Comparison of ENCODE assay signal across 12 mouse cellular contexts in the genomic region with DNA sequence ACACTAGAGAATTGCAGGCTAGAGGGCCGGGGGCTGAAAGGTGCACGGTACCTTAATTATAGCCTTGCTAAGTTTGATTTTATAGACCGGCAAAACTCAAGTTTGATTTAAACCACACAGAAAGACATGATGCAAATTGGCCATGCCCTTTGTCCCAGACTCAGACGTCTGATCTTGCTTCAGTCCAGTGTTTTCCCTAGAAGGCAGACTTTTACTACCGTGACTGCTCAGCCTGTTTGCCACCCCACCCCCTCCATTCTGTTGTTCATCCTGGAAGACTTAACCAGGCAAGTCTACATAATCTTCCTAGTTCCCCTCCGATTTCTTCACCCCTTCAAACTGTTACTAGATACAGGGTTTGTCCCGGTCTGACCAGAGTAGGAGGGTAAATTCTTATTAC. TPM values are rescaled to one million over a fixed set of nuclear protein-coding genes. Genes with fewer than 3 reads are reported as not detected.
DNase-seq lines count a peak whose midpoint lies in the region; ATAC-seq lines count a peak whose summit lies in the region.
"Had no signal": no experiment of that assay in that cellular context is flagged by ENCODE, and none has a peak within 500 bp of the region (broad histone marks: within the 10 kb centered on the region; RNA-seq: fewer than 3 reads in every experiment).

No protein-coding gene starts in this region.

- no peak overlapping the region for H3K27ac ChIP-seq in heart, embryonic 11.5 days (ENCODE audit: low read depth, low read length)
- no peak overlapping the region for H3K27ac ChIP-seq in lung, embryonic 15.5 days
- peak overlapping the region; percentile 5; the same call in 1 of the 2 replicates for H3K27ac ChIP-seq in kidney, embryonic 16.5 days (ENCODE audit: low read length)
- peak overlapping the region; percentile 5; the same call in 1 of the 2 replicates for H3K27ac ChIP-seq in stomach, embryonic 15.5 days

- H3K27me3 ChIP-seq in heart, embryonic 11.5 days (ENCODE audit: control insufficient read depth, insufficient read depth, low read length), result no peaks in the 10 kb centered on the region
- no peaks in the 10 kb centered on the region for H3K27me3 ChIP-seq in lung, embryonic 15.5 days
- H3K27me3 ChIP-seq in kidney, embryonic 16.5 days (ENCODE audit: insufficient read depth, low read length), result no peaks in the 10 kb centered on the region
- no peaks in the 10 kb centered on the region for H3K27me3 ChIP-seq in stomach, embryonic 15.5 days (replicated peaks)

- H3K4me3 ChIP-seq in heart, embryonic 11.5 days (ENCODE audit: low read depth, low read length), result no peak overlapping the region
- H3K4me3 ChIP-seq in lung, embryonic 15.5 days, result no peak overlapping the region
- no peak overlapping the region for H3K4me3 ChIP-seq in kidney, embryonic 16.5 days (ENCODE audit: low read length)
- H3K4me3 ChIP-seq in stomach, embryonic 15.5 days (replicated peaks), result no peak overlapping the region

- 58% methylated on average over 7 of the region's 7 CpGs for WGBS in heart, embryonic 11.5 days (ENCODE audit: insufficient replicate concordance)
- 35% methylated on average over 7 of the region's 7 CpGs for WGBS in lung, embryonic 15.5 days
- WGBS in kidney, embryonic 16.5 days, result 22% methylated on average over 7 of the region's 7 CpGs
- 50% methylated on average over 7 of the region's 7 CpGs for WGBS in stomach, embryonic 15.5 days

- peak overlapping the region; percentile 94; the same call in 1 of the 2 replicates for H3K4me2 ChIP-seq in heart, embryonic 11.5 days
- H3K4me2 ChIP-seq in lung, embryonic 15.5 days, result 0 out of 2 replicates have a peak overlapping the region, but pooled peaks have one; percentile 97
- H3K4me2 ChIP-seq in kidney, embryonic 16.5 days (replicated peaks; ENCODE audit: low read depth, low read length), result no peak overlapping the region
- 0 out of 2 replicates have a peak overlapping the region, but pooled peaks have one; percentile 16 for H3K4me2 ChIP-seq in stomach, embryonic 15.5 days

- peaks cover 7% of the 10 kb centered on the region for H3K36me3 ChIP-seq in heart, embryonic 11.5 days (ENCODE audit: control insufficient read depth, insufficient read depth, low read length)
- H3K36me3 ChIP-seq in lung, embryonic 15.5 days, result peaks cover 12% of the 10 kb centered on the region; the same call in 1 of the 2 replicates
- H3K36me3 ChIP-seq in kidney, embryonic 16.5 days (ENCODE audit: insufficient read depth, low read length), result peaks cover 12% of the 10 kb centered on the region
- H3K36me3 ChIP-seq in stomach, embryonic 15.5 days, result 0 out of 2 replicates have a peak, but pooled peaks cover 5% of the 10 kb centered on the region
- H3K36me3 ChIP-seq: G1E had no signal

- peaks cover 41% of the 10 kb centered on the region for H3K4me1 ChIP-seq in heart, embryonic 11.5 days (ENCODE audit: control insufficient read depth, insufficient read depth, low read length)
- H3K4me1 ChIP-seq in lung, embryonic 15.5 days, result peaks cover 66% of the 10 kb centered on the region
- H3K4me1 ChIP-seq in kidney, embryonic 16.5 days (ENCODE audit: insufficient read depth, low read length), result peaks cover 42% of the 10 kb centered on the region
- peaks cover 37% of the 10 kb centered on the region for H3K4me1 ChIP-seq in stomach, embryonic 15.5 days

- no peak for DNase-seq in heart, adult 18-20 months
- no peak for DNase-seq in lung, postnatal 10 days
- DNase-seq in frontal cortex, postnatal 10 days (ENCODE audit: low spot score in 2 of 2), result no peak
- DNase-seq in thymus, postnatal 25 days, result no peak
- DNase-seq: B cell, adult 2 months; cerebellum, adult 8-10 months; lung, adult 18-20 months had no signal

- H3K9ac ChIP-seq in heart, embryonic 11.5 days (ENCODE audit: low read depth, low read length), result no peak overlapping the region
- no peak overlapping the region for H3K9ac ChIP-seq in lung, embryonic 15.5 days
- no peak overlapping the region for H3K9ac ChIP-seq in kidney, embryonic 16.5 days (replicated peaks; ENCODE audit: low read length)
- H3K9ac ChIP-seq in stomach, embryonic 15.5 days, result no peak overlapping the region

- H3K9me3 ChIP-seq in heart, embryonic 11.5 days (replicated peaks; ENCODE audit: control insufficient read depth, low read length), result no peaks in the 10 kb centered on the region
- H3K9me3 ChIP-seq in lung, embryonic 15.5 days, result no peaks in the 10 kb centered on the region
- H3K9me3 ChIP-seq in kidney, embryonic 16.5 days (ENCODE audit: low read length), result no peaks in the 10 kb centered on the region
- H3K9me3 ChIP-seq in stomach, embryonic 15.5 days, result no peaks in the 10 kb centered on the region
- H3K9me3 ChIP-seq: G1E had no signal

- no peak for ATAC-seq in heart, embryonic 11.5 days (replicated peaks; ENCODE audit: insufficient number of reproducible peaks, low FRiP score, low TSS enrichment)
- no peak for ATAC-seq in lung, embryonic 15.5 days (ENCODE audit: borderline replicate concordance, extremely low read depth, low FRiP score, low TSS enrichment)
- ATAC-seq in kidney, embryonic 16.5 days (ENCODE audit: low FRiP score, low TSS enrichment), result no peak
- ATAC-seq in stomach, embryonic 15.5 days (ENCODE audit: insufficient read depth, low FRiP score, low read depth), result no peak

RNA-seq across cellular contexts. Expression of gene Rasl11b, which starts 1.5 kb away (rescaled TPM):
- 75.9 and 87.0 TPM in 2 replicates for polyA plus RNA-seq in heart, embryonic 11.5 days (2014; fragmentation: Nextera tagmentation; extraction: Ambion mirVana)
- total RNA-seq in heart, adult 18-20 months (2021), result 10 to 100 TPM; 28.0 to 31.6 TPM
- polyA plus RNA-seq in lung, embryonic 15.5 days (2015; fragmentation: Nextera tagmentation; extraction: Ambion mirVana), result 150 and 154 TPM in 2 replicates
- 75.1 and 78.0 TPM in 2 replicates for polyA plus RNA-seq in kidney, embryonic 16.5 days (2015; fragmentation: Nextera tagmentation; extraction: Ambion mirVana)
- polyA plus RNA-seq in stomach, embryonic 15.5 days (2015; fragmentation: Nextera tagmentation; extraction: Ambion mirVana), result 47.9 and 50.3 TPM in 2 replicates

Comparison
In these comparisons a context has a peak if more than half of its experiments do, and no peak if none do; other contexts are left out.
1. H3K27ac ChIP-seq: peak in kidney, embryonic 16.5 days (single experiment) and stomach, embryonic 15.5 days (single experiment); none in heart, embryonic 11.5 days (single experiment) and lung, embryonic 15.5 days (single experiment).